Mouse (Mus musculus) gastrocnemius, postnatal 10 days (tissue): ENCODE measurements around the gene Ccdc61. TPM values are rescaled to one million over a fixed set of nuclear protein-coding genes. Genes with fewer than 3 reads are reported as not detected.

ENCODE experiments used
- DNase-seq: peaks from one replicate; pipeline ENCODE4 v3.0.0; 2021; ENCODE audit warnings: mixed read lengths
- long read RNA-seq, 2 experiments: library from polyadenylated mRNA; stranded (forward); transcript quantifications; one replicate each; pipeline ENCODE4 v2.0.0; 2021
- total RNA-seq, 2 experiments: library from RNA; stranded (reverse); gene quantifications; 2 replicates each; pipeline ENCODE4 v1.2.3; 2021

Ccdc61 gene
- 1 to 10 TPM; 5.9 to 9.4 TPM for total RNA-seq
- long read RNA-seq, experiment 1, transcript Ccdc61-201 (14 exons, 2,022 nt): major isoform, 16 of 31 reads
- long read RNA-seq, experiment 1, partial matches to known transcripts: 1 of 31 reads
- long read RNA-seq, experiment 1, other reads (novel, unspliced or antisense): 14 of 31 reads
- long read RNA-seq, experiment 2, transcript Ccdc61-201 (14 exons, 2,022 nt): major isoform, 5 of 11 reads
- long read RNA-seq, experiment 2, partial matches to known transcripts: 0 of 11 reads
- long read RNA-seq, experiment 2, other reads (novel, unspliced or antisense): 5 of 11 reads

- DNase-seq: peak; percentile 93
Observed at GRCm38 (mm10) chr7:18910241-18910831, at the start of gene Ccdc61. Gene Ccdc61, minus strand, starts transcription at chr7:18910415.

GRCm38 (mm10) chr7:18959446-18959845 is 49.2 kb upstream of the Ccdc61 start:
- no peak for DNase-seq

- DNase-seq: no peak
Observed at GRCm38 (mm10) chr7:18958384-18958766, 48.2 kb upstream of the Ccdc61 start.

GRCm38 (mm10) chr7:18957569-18958383 is 47.6 kb upstream of the Ccdc61 start:
- peak; percentile 60 for DNase-seq

- peak; percentile 62 for DNase-seq
Observed at GRCm38 (mm10) chr7:18951397-18951796, 41.2 kb upstream of the Ccdc61 start.

- no peak for DNase-seq
Observed at GRCm38 (mm10) chr7:18950523-18951315, 40.5 kb upstream of the Ccdc61 start.

GRCm38 (mm10) chr7:18949781-18950522 is 39.7 kb upstream of the Ccdc61 start:
- no peak for DNase-seq

GRCm38 (mm10) chr7:18948151-18948550 is 37.9 kb upstream of the Ccdc61 start:
- DNase-seq: no peak

GRCm38 (mm10) chr7:18942815-18943214 is 32.6 kb upstream of the Ccdc61 start:
- DNase-seq: no peak

- no peak for DNase-seq
Observed at GRCm38 (mm10) chr7:18942376-18942775, 32.2 kb upstream of the Ccdc61 start.

- DNase-seq: no peak
Observed at GRCm38 (mm10) chr7:18927759-18928158, 17.5 kb upstream of the Ccdc61 start.

- no peak for DNase-seq
Observed at GRCm38 (mm10) chr7:18926911-18927310, 16.7 kb upstream of the Ccdc61 start.

- no peak for DNase-seq
Observed at GRCm38 (mm10) chr7:18926041-18926790, 16.0 kb upstream of the Ccdc61 start.

- DNase-seq: peak; percentile 68
Observed at GRCm38 (mm10) chr7:18925162-18925938, 15.1 kb upstream of the Ccdc61 start, which contains the start of gene Nova2. Gene Nova2, plus strand, starts transcription at chr7:18925888.

- no peak for DNase-seq
Observed at GRCm38 (mm10) chr7:18924321-18924720, 14.1 kb upstream of the Ccdc61 start.

GRCm38 (mm10) chr7:18923711-18924191 is 13.5 kb upstream of the Ccdc61 start:
- no peak for DNase-seq

- no peak for DNase-seq
Observed at GRCm38 (mm10) chr7:18923267-18923666, 13.1 kb upstream of the Ccdc61 start.

GRCm38 (mm10) chr7:18922807-18923206 is 12.6 kb upstream of the Ccdc61 start:
- no peak for DNase-seq

GRCm38 (mm10) chr7:18921069-18921468 is 10.9 kb upstream of the Ccdc61 start:
- no peak for DNase-seq

- DNase-seq: no peak
Observed at GRCm38 (mm10) chr7:18917931-18918330, 7.7 kb upstream of the Ccdc61 start.
